Mouse (Mus musculus) urinary bladder, postnatal 36 days (tissue): Measurements from ENCODE around the gene Fcer1g.
"Not testable (repeated sequence)": the region's sequence is repeated elsewhere in the genome, so short reads cannot be mapped to it uniquely, and the experiment has no call there.

Source experiments
- DNase-seq, 2 experiments: peaks; one replicate each; pipeline ENCODE4 v3.0.0; 2022; ENCODE audit warnings: low spot score in 2 of 2, mixed read lengths in 1 of 2

The Fcer1g gene

GRCm38 (mm10) chr1:171241952-171242351 lies 7.8 kb upstream of the Fcer1g start:
- DNase-seq: not testable (repeated sequence)

GRCm38 (mm10) chr1:171240911-171241310 lies 6.7 kb upstream of the Fcer1g start:
- no peak for DNase-seq

GRCm38 (mm10) chr1:171239992-171240744 lies 6.0 kb upstream of the Fcer1g start:
- DNase-seq: peak in 1 of 2 experiments; percentile 62

GRCm38 (mm10) chr1:171238463-171238862 lies 4.3 kb upstream of the Fcer1g start:
- DNase-seq: peak in 1 of 2 experiments; percentile 56

GRCm38 (mm10) chr1:171237438-171237837 lies 3.3 kb upstream of the Fcer1g start:
- DNase-seq: no peak

- DNase-seq: no peak
These were observed 1.6 kb upstream of the Fcer1g start for GRCm38 (mm10) chr1:171235791-171236190.

- no peak for DNase-seq
These were observed 373 bp upstream of the Fcer1g start for GRCm38 (mm10) chr1:171234538-171234937.

GRCm38 (mm10) chr1:171232800-171233730 lies 1.1 kb downstream of the Fcer1g start:
- DNase-seq: no peak

GRCm38 (mm10) chr1:171232348-171232747 lies 1.8 kb downstream of the Fcer1g start:
- no peak for DNase-seq

GRCm38 (mm10) chr1:171231844-171232243 lies 2.3 kb downstream of the Fcer1g start:
- no peak for DNase-seq

GRCm38 (mm10) chr1:171230215-171230614 lies 4.0 kb downstream of the Fcer1g start:
- DNase-seq: no peak

- DNase-seq: no peak
These were observed 4.4 kb downstream of the Fcer1g start for GRCm38 (mm10) chr1:171229750-171230149.

GRCm38 (mm10) chr1:171227879-171228278 lies 6.3 kb downstream of the Fcer1g start:
- no peak for DNase-seq

- DNase-seq: no peak
These were observed 7.4 kb downstream of the Fcer1g start for GRCm38 (mm10) chr1:171226780-171227179.

- DNase-seq: no peak
These were observed 9.3 kb downstream of the Fcer1g start, which contains the start of gene Apoa2 for GRCm38 (mm10) chr1:171224857-171225256. Gene Apoa2 (plus strand): TSS chr1:171225054.

- DNase-seq: no peak
These were observed 10.4 kb downstream of the Fcer1g start for GRCm38 (mm10) chr1:171223796-171224195.

GRCm38 (mm10) chr1:171223168-171223567 lies 11.0 kb downstream of the Fcer1g start:
- DNase-seq: no peak

GRCm38 (mm10) chr1:171222238-171223155 lies 11.7 kb downstream of the Fcer1g start, which contains the start of gene Tomm40l:
Gene Tomm40l (minus strand): TSS chr1:171222514.
- peak; percentile 84 to 94 for DNase-seq

GRCm38 (mm10) chr1:171221281-171222193 lies 12.6 kb downstream of the Fcer1g start:
- DNase-seq: no peak

- peak; percentile 81 to 85 for DNase-seq
These were observed 13.3 kb downstream of the Fcer1g start for GRCm38 (mm10) chr1:171220871-171221270.
